8 mouse cellular contexts compared by ENCODE assay signal in genomic region chr9:14608521-14608920, GRCm38 (mm10). TPM values are rescaled to one million over a fixed set of nuclear protein-coding genes. Genes with fewer than 3 reads are reported as not detected.
DNase-seq lines count a peak whose midpoint lies in the region; ATAC-seq and TF ChIP-seq lines count a peak whose summit lies in the region.

No protein-coding gene starts in this region.

- H3K79me2 ChIP-seq in MEL (ENCODE audit: control insufficient read depth, insufficient read depth, low read length, poor library complexity): no peaks in the 10 kb centered on the region

- H3K4me1 ChIP-seq in cerebellum, adult 2 months (ENCODE audit: control insufficient read depth, insufficient read depth, low read length): peaks cover 13% of the 10 kb centered on the region
- H3K4me1 ChIP-seq in MEL (ENCODE audit: control insufficient read depth in 1 of 2, insufficient read depth in 2 of 2, low read length in 2 of 2): peaks cover 10 to 28% of the 10 kb centered on the region in 2 experiments
- peaks cover 57% of the 10 kb centered on the region for H3K4me1 ChIP-seq in heart, embryonic 11.5 days (ENCODE audit: control insufficient read depth, insufficient read depth, low read length)
- no peaks in the 10 kb centered on the region for H3K4me1 ChIP-seq in thymus, adult 2 months (replicated peaks; ENCODE audit: control insufficient read depth, insufficient read depth, low read length)
- peaks cover 50% of the 10 kb centered on the region for H3K4me1 ChIP-seq in hindbrain, embryonic 13.5 days (replicated peaks)

- no peak overlapping the region for H3K9ac ChIP-seq in MEL (ENCODE audit: control insufficient read depth, low read depth, low read length, poor library complexity, severe bottlenecking)
- H3K9ac ChIP-seq in heart, embryonic 11.5 days (ENCODE audit: low read depth, low read length): no peak overlapping the region
- no peak overlapping the region for H3K9ac ChIP-seq in hindbrain, embryonic 13.5 days

- 52% methylated on average over 5 of the region's 5 CpGs for WGBS in cerebellum, adult 2 months
- 61% methylated on average over 5 of the region's 5 CpGs for WGBS in heart, embryonic 11.5 days (ENCODE audit: insufficient replicate concordance)
- WGBS in thymus, adult 2 months: 64% methylated on average over 5 of the region's 5 CpGs
- 63% methylated on average over 5 of the region's 5 CpGs for WGBS in hindbrain, embryonic 13.5 days

- no peak overlapping the region for H3K27ac ChIP-seq in cerebellum, adult 2 months (ENCODE audit: insufficient read depth, low read length)
- no peak overlapping the region for H3K27ac ChIP-seq in MEL (ENCODE audit: control insufficient read depth, low read depth, low read length)
- H3K27ac ChIP-seq in heart, embryonic 11.5 days (ENCODE audit: low read depth, low read length): peak overlapping the region; percentile 52; the same call in 1 of the 2 replicates
- no peak overlapping the region for H3K27ac ChIP-seq in thymus, adult 2 months (ENCODE audit: control insufficient read depth, insufficient read depth, low read length)
- no peak overlapping the region for H3K27ac ChIP-seq in hindbrain, embryonic 13.5 days

- no peak overlapping the region for H3K4me2 ChIP-seq in heart, embryonic 11.5 days
- no peak overlapping the region for H3K4me2 ChIP-seq in hindbrain, embryonic 13.5 days

- TF ChIP-seq EP300 in MEL (IDR thresholded peaks at IDR 0.05; ENCODE audit: low read depth in 1 of 2, low read length in 2 of 2): no peak

- ATAC-seq in heart, embryonic 11.5 days (replicated peaks; ENCODE audit: insufficient number of reproducible peaks, low FRiP score, low TSS enrichment): peak; percentile 64
- no peak for ATAC-seq in hindbrain, embryonic 13.5 days (ENCODE audit: low FRiP score)

- no peak overlapping the region for H3K4me3 ChIP-seq in cerebellum, adult 2 months (replicated peaks; ENCODE audit: insufficient read depth, low read depth, low read length)
- no peak overlapping the region for H3K4me3 ChIP-seq in MEL (ENCODE audit: control insufficient read depth in 1 of 2, insufficient read depth in 1 of 2, low read depth in 2 of 2, low read length in 2 of 2)
- H3K4me3 ChIP-seq in heart, embryonic 11.5 days (ENCODE audit: low read depth, low read length): no peak overlapping the region
- H3K4me3 ChIP-seq in thymus, adult 2 months (ENCODE audit: control insufficient read depth, insufficient read depth, low read length): no peak overlapping the region
- no peak overlapping the region for H3K4me3 ChIP-seq in hindbrain, embryonic 13.5 days

- TF ChIP-seq RAD21 in MEL (IDR thresholded peaks at IDR 0.05; ENCODE audit: low read depth, low read length): no peak

- TF ChIP-seq CTCF in cerebellum, adult 2 months (IDR thresholded peaks at IDR 0.05; ENCODE audit: borderline replicate concordance, insufficient read depth, low read depth, low read length): no peak
- TF ChIP-seq CTCF in MEL (IDR thresholded peaks at IDR 0.05 in 2 of 3, conservative IDR thresholded peaks at IDR 0.05 in 1 of 3; ENCODE audit: control insufficient read depth in 1 of 3, insufficient read depth in 1 of 3, low read depth in 2 of 3, low read length in 3 of 3, poor library complexity in 1 of 3, severe bottlenecking in 1 of 3): no peak
- no peak for TF ChIP-seq CTCF in thymus, adult 2 months (IDR thresholded peaks at IDR 0.05; ENCODE audit: borderline replicate concordance, control insufficient read depth, extremely low read depth, insufficient read depth, low read length, poor library complexity)

- H3K9me3 ChIP-seq in MEL (replicated peaks; ENCODE audit: insufficient read depth, low read length): no peaks in the 10 kb centered on the region
- H3K9me3 ChIP-seq in heart, embryonic 11.5 days (replicated peaks; ENCODE audit: control insufficient read depth, low read length): no peaks in the 10 kb centered on the region
- H3K9me3 ChIP-seq in hindbrain, embryonic 13.5 days: no peaks in the 10 kb centered on the region

- H3K36me3 ChIP-seq in MEL (ENCODE audit: control insufficient read depth in 1 of 2, insufficient read depth in 2 of 2, low read length in 2 of 2): peaks cover 0 to 28% of the 10 kb centered on the region in 2 experiments; a peak in 2 of 4 replicates
- H3K36me3 ChIP-seq in heart, embryonic 11.5 days (ENCODE audit: control insufficient read depth, insufficient read depth, low read length): no peaks in the 10 kb centered on the region
- no peaks in the 10 kb centered on the region for H3K36me3 ChIP-seq in thymus, adult 2 months (ENCODE audit: control insufficient read depth, insufficient read depth, low read length)
- H3K36me3 ChIP-seq in hindbrain, embryonic 13.5 days: no peaks in the 10 kb centered on the region

- no peaks in the 10 kb centered on the region for H3K27me3 ChIP-seq in cerebellum, adult 2 months (ENCODE audit: control insufficient read depth, insufficient read depth, low read length)
- H3K27me3 ChIP-seq in MEL (ENCODE audit: control insufficient read depth in 1 of 2, insufficient read depth in 2 of 2, low read length in 2 of 2): no peaks in the 10 kb centered on the region; a peak in 1 of 4 replicates
- H3K27me3 ChIP-seq in heart, embryonic 11.5 days (ENCODE audit: control insufficient read depth, insufficient read depth, low read length): no peaks in the 10 kb centered on the region
- no peaks in the 10 kb centered on the region; the same call in 1 of the 2 replicates for H3K27me3 ChIP-seq in thymus, adult 2 months (ENCODE audit: control insufficient read depth, insufficient read depth, low read length)
- no peaks in the 10 kb centered on the region for H3K27me3 ChIP-seq in hindbrain, embryonic 13.5 days

- peak; percentile 36 to 56 for DNase-seq in cerebellum, postnatal 10 days
- DNase-seq in cerebellum, adult 2 months: no peak
- DNase-seq in MEL (ENCODE audit: low read depth, low spot score): peak; percentile 42
- peak; percentile 78 for DNase-seq in kidney, postnatal 10 days
- no peak for DNase-seq in thymus, adult 2 months
- no peak for DNase-seq in right cerebral cortex, postnatal 10 days (ENCODE audit: low spot score in 2 of 2)

- TF ChIP-seq POLR2A in cerebellum, adult 2 months (IDR thresholded peaks at IDR 0.05; ENCODE audit: borderline replicate concordance, insufficient read depth, low read length): no peak
- no peak for TF ChIP-seq POLR2A in MEL (IDR thresholded peaks at IDR 0.05; ENCODE audit: control insufficient read depth in 1 of 2, insufficient read depth in 1 of 2, low read depth in 1 of 2, low read length in 2 of 2, poor library complexity in 1 of 2)
- no peak for TF ChIP-seq POLR2A in thymus, adult 2 months (IDR thresholded peaks at IDR 0.05; ENCODE audit: control insufficient read depth, extremely low read depth, insufficient read depth, low read length, poor library complexity)

TF ChIP-seq in MEL, 35 proteins besides CTCF, POLR2A, EP300 and RAD21:
- TF ChIP-seq NRF1 (IDR thresholded peaks at IDR 0.05; ENCODE audit: insufficient read depth, low read depth, low read length, poor library complexity, severe bottlenecking): no peak
- no peak for TF ChIP-seq SMC3 (IDR thresholded peaks at IDR 0.05; ENCODE audit: low read depth, low read length)
- no peak for TF ChIP-seq TCF12 (IDR thresholded peaks at IDR 0.05; ENCODE audit: low read depth, low read length)
- TF ChIP-seq POLR2AphosphoS2 (IDR thresholded peaks at IDR 0.05; ENCODE audit: low read length): no peak
- no peak for TF ChIP-seq MYC (IDR thresholded peaks at IDR 0.05; ENCODE audit: low read depth, low read length)
- no peak for TF ChIP-seq TBP (IDR thresholded peaks at IDR 0.05; ENCODE audit: low read depth, low read length)
- TF ChIP-seq MAX (IDR thresholded peaks at IDR 0.05; ENCODE audit: low read length): no peak
- no peak for TF ChIP-seq USF1 (IDR thresholded peaks at IDR 0.05; ENCODE audit: low read depth, low read length)
- no peak for TF ChIP-seq USF2 (IDR thresholded peaks at IDR 0.05; ENCODE audit: borderline replicate concordance in 1 of 2, insufficient read depth in 1 of 2, low read depth in 1 of 2, low read length in 2 of 2)
- no peak for TF ChIP-seq ZKSCAN1 (IDR thresholded peaks at IDR 0.05; ENCODE audit: low read depth, low read length)
- no peak for TF ChIP-seq UBTF (IDR thresholded peaks at IDR 0.05; ENCODE audit: borderline replicate concordance, insufficient read depth, low read depth, low read length)
- no peak for TF ChIP-seq HCFC1 (IDR thresholded peaks at IDR 0.05; ENCODE audit: low read depth, low read length)
- TF ChIP-seq GABPA (IDR thresholded peaks at IDR 0.05; ENCODE audit: low read depth, low read length): no peak
- no peak for TF ChIP-seq MYB (IDR thresholded peaks at IDR 0.05; ENCODE audit: low read depth, low read length)
- no peak for TF ChIP-seq SIN3A (IDR thresholded peaks at IDR 0.05; ENCODE audit: low read length)
- no peak for TF ChIP-seq TAL1 (IDR thresholded peaks at IDR 0.05; ENCODE audit: low read length)
- TF ChIP-seq POLR2AphosphoS5 (IDR thresholded peaks at IDR 0.05; ENCODE audit: borderline replicate concordance, low read depth, low read length): no peak
- TF ChIP-seq GATA1 (IDR thresholded peaks at IDR 0.05; ENCODE audit: low read depth, low read length): no peak

RNA-seq across cellular contexts. Expression of gene Amotl1, which starts 36.3 kb away (rescaled TPM):
- polyA plus RNA-seq in cerebellum, adult 2 months (2012; rRNA removed): 10.1 and 10.3 TPM in 2 replicates
- 9.1 and 9.3 TPM in 2 replicates for total RNA-seq in MEL (2012; rRNA removed)
- 1 to 10 TPM in 1 of 2 experiments, not detected in 1; 7.4 TPM for polyA plus RNA-seq in MEL (2012; ENCODE audit: insufficient read depth in 1 of 2, insufficient read length in 2 of 2, low read depth in 1 of 2, low replicate concordance in 2 of 2, missing spikeins in 1 of 2)
- 21.3 and 23.8 TPM in 2 replicates for polyA plus RNA-seq in heart, embryonic 11.5 days (2014; fragmentation: Nextera tagmentation; extraction: Ambion mirVana)
- polyA plus RNA-seq in thymus, adult 2 months (2012; rRNA removed): 11.1 and 14.5 TPM in 2 replicates
- 8.8 and 10.4 TPM in 2 replicates for polyA plus RNA-seq in hindbrain, embryonic 13.5 days (2015; fragmentation: Nextera tagmentation; extraction: Ambion mirVana)

Comparison
In these comparisons a context has a peak if more than half of its experiments do, and no peak if none do; other contexts are left out.
1. DNase-seq: peak in cerebellum, postnatal 10 days (2 of 2), MEL (single experiment) and kidney, postnatal 10 days (single experiment); none in cerebellum, adult 2 months (0 of 2), thymus, adult 2 months (single experiment) and right cerebral cortex, postnatal 10 days (0 of 2).